Mouse (Mus musculus) heart, embryonic 11.5 days (tissue): ENCODE data around the gene Cdk4. TPM values are rescaled to one million over a fixed set of nuclear protein-coding genes. Genes with fewer than 3 reads are reported as not detected.

Source experiments
- ATAC-seq: fragments of 200-750 bp; cut with Nextera tagmentation; replicated peaks from 2 replicates; pipeline ENCODE4 v1.8.0; 2017; ENCODE audit warnings: moderate library complexity; ENCODE audit not compliant: insufficient number of reproducible peaks, low FRiP score, low TSS enrichment
- H3K27ac ChIP-seq: fragments of 300-500 bp; sonication (generic); 2 replicates; pipeline ENCODE4 v1.5.1; 2014; ENCODE audit warnings: mild to moderate bottlenecking, low read depth, low read length
- H3K27me3 ChIP-seq: fragments of 300-500 bp; sonication (generic); 2 replicates; pipeline ENCODE4 v1.6.1; 2014; ENCODE audit warnings: mild to moderate bottlenecking, low read length, mixed read lengths; ENCODE audit not compliant: control insufficient read depth, insufficient read depth
- H3K36me3 ChIP-seq: fragments of 300-500 bp; sonication (generic); 2 replicates; pipeline ENCODE4 v1.6.1; 2014; ENCODE audit warnings: mild to moderate bottlenecking, low read length, moderate library complexity, mixed read lengths; ENCODE audit not compliant: control insufficient read depth, insufficient read depth
- H3K4me1 ChIP-seq: fragments of 300-500 bp; sonication (generic); 2 replicates; pipeline ENCODE4 v1.6.1; 2014; ENCODE audit warnings: low read length; ENCODE audit not compliant: control insufficient read depth, insufficient read depth
- H3K4me2 ChIP-seq: fragments of 300-500 bp; sonication (generic); 2 replicates; pipeline ENCODE4 v1.6.1; 2014; ENCODE audit warnings: mild to moderate bottlenecking, moderate library complexity
- H3K4me3 ChIP-seq: fragments of 300-500 bp; sonication (generic); 2 replicates; pipeline ENCODE4 v1.5.1; 2014; ENCODE audit warnings: low read depth, low read length
- H3K9ac ChIP-seq: fragments of 300-500 bp; sonication (generic); 2 replicates; pipeline ENCODE4 v1.6.1; 2014; ENCODE audit warnings: mild to moderate bottlenecking, low read depth, low read length, moderate library complexity
- H3K9me3 ChIP-seq: fragments of 300-500 bp; sonication (generic); replicated peaks from 2 replicates; pipeline ENCODE4 v1.6.1; 2016; ENCODE audit warnings: low read length; ENCODE audit not compliant: control insufficient read depth
- WGBS: fragments of 180-500 bp; shearing (Covaris S2); extraction: QIAGEN DNeasy Blood & Tissue Kit; methylation state at CpG from one replicate; pipeline ENCODE4 v1.1.7; 2014; ENCODE audit not compliant: insufficient replicate concordance; 5-methylcytosine and 5-hydroxymethylcytosine counted together
- polyA plus RNA-seq: library from polyadenylated mRNA; unstranded; fragments of >200 nt; fragmentation: Nextera tagmentation; extraction: Ambion mirVana; gene quantifications from 2 replicates; pipeline ENCODE4 v1.2.1, GENCODE M21; 2014

Gene Cdk4
- polyA plus RNA-seq, 1 experiment from 2014 or later: 1,452 TPM

DNA sequence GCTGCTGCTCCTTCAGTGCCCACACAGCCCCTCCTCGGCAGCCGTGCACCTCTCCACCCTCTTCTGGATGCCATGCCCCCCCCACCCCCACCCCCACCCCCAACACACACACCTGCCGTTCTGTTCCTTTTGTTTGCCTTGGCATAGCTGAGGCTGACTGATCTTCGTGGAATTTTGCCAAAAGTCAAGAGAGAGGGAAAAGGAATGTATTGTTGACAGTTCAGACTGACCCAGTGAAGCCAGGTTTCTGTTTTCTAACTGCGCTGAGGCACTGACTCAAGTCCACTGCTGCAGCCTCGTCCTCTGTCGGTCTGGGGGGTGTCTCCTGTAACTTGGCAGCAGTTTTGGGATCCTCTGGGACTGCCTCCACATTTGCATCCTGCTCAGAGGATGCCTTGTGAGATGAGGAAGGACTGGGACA lies 31.1 kb downstream of the Cdk4 start:
- H3K9me3 ChIP-seq: no peaks in the 10 kb centered on the region
- H3K27me3 ChIP-seq: peaks cover 47% of the 10 kb centered on the region
- peaks cover 8% of the 10 kb centered on the region for H3K36me3 ChIP-seq
- no peak for ATAC-seq
- WGBS: 45% methylated on average over 7 of the region's 7 CpGs
- no peak overlapping the region for H3K27ac ChIP-seq
- no peak overlapping the region for H3K4me3 ChIP-seq
- peaks cover 11% of the 10 kb centered on the region; the same call in 1 of the 2 replicates for H3K4me1 ChIP-seq
- no peak overlapping the region for H3K9ac ChIP-seq
- H3K4me2 ChIP-seq: no peak overlapping the region

GRCm38 (mm10) chr10:127098514-127098913 lies 35.2 kb downstream of the Cdk4 start:
- Histone ChIP-seq H3K27ac (no peak overlapping the region), H3K4me2 (no peak overlapping the region), H3K27me3 (peaks cover 6% of the 10 kb centered on the region), H3K4me3 (no peak overlapping the region), H3K9ac (no peak overlapping the region), H3K36me3 (peaks cover 8% of the 10 kb centered on the region), H3K4me1 (peaks cover 5% of the 10 kb centered on the region; the same call in 1 of the 2 replicates), H3K9me3 (no peaks in the 10 kb centered on the region)
- WGBS: 71% methylated on average over 20 of the region's 20 CpGs
- no peak for ATAC-seq

DNA sequence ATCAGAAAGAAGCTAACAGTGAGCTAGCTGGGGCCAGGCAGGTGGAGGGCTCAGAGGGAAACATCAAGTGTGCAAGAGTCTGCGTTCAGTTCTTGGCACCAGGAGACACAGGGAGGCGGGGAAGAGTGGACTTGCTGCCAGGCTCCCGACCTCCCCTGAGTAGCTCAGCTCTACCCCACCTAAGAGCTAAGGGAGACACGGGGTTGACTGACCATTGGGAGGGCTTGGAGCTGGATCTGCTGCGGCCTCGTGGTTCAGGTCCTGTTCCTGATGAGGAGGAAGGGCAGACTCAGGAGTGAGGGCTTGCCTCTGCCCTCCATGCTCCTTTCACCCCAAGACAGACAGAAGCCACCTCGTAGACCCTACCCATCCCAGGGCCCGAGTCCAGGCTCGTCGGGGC lies 35.9 kb downstream of the Cdk4 start:
- Histone ChIP-seq H3K4me3 (no peak overlapping the region), H3K27me3 (0 out of 2 replicates have a peak, but pooled peaks cover 2% of the 10 kb centered on the region), H3K36me3 (peaks cover 8% of the 10 kb centered on the region), H3K27ac (no peak overlapping the region), H3K9ac (no peak overlapping the region), H3K4me2 (no peak overlapping the region), H3K4me1 (peaks cover 5% of the 10 kb centered on the region; the same call in 1 of the 2 replicates), H3K9me3 (no peaks in the 10 kb centered on the region)
- ATAC-seq: no peak
- 82% methylated on average over 10 of the region's 10 CpGs for WGBS

DNA sequence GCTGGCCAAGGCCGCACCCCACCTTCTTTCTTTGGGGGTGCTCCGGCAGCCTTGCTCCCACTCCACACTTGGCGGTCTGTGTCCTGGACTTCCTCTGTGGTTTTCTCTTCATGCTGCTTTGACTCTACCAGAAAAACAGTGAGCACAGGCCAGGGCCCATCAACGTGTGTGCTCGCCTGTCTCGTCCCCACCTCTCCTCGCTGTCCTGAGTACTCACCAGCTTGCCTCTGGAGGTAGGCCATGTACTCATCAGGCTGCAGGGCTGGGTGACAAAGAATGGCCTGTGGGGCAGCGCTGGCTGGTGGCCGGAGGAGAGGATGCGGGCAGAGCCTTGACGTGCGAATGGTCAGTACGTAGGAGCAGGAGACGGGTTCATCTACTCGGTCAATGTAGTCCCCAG lies 36.5 kb downstream of the Cdk4 start:
- Histone ChIP-seq H3K4me3 (no peak overlapping the region), H3K4me1 (peaks cover 1% of the 10 kb centered on the region; the same call in 1 of the 2 replicates), H3K9ac (no peak overlapping the region), H3K27ac (no peak overlapping the region), H3K9me3 (no peaks in the 10 kb centered on the region), H3K36me3 (peaks cover 8% of the 10 kb centered on the region), H3K4me2 (no peak overlapping the region), H3K27me3 (0 out of 2 replicates have a peak, but pooled peaks cover 2% of the 10 kb centered on the region)
- ATAC-seq: no peak
- 86% methylated on average over 15 of the region's 15 CpGs for WGBS

GRCm38 (mm10) chr10:127100414-127100813 lies 37.1 kb downstream of the Cdk4 start:
- Histone ChIP-seq H3K36me3 (peaks cover 8% of the 10 kb centered on the region), H3K9ac (no peak overlapping the region), H3K27ac (no peak overlapping the region), H3K4me3 (no peak overlapping the region), H3K4me1 (no peaks in the 10 kb centered on the region), H3K27me3 (0 out of 2 replicates have a peak, but pooled peaks cover 2% of the 10 kb centered on the region), H3K4me2 (no peak overlapping the region), H3K9me3 (no peaks in the 10 kb centered on the region)
- ATAC-seq: no peak
- WGBS: 76% methylated on average over 8 of the region's 8 CpGs

DNA sequence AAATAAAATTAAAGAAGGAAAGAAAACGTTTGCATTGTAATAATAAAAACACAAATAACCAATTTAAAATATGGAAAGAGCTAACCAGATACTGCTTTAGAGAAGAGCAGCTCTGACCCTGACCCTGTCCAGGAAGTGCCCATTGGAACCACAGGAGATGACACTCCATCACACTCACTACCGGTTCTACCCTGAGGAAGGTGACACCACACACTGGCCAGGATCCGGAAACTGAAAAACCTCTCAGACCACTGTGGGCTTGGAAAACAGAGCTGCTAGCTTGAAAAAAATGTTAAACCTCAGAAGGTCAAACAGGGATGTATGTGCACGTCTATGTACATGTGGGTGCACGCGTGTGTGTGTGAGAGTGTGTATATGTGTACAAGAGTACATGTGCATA lies 37.8 kb downstream of the Cdk4 start:
- no peaks in the 10 kb centered on the region for H3K4me1 ChIP-seq
- no peak overlapping the region for H3K4me3 ChIP-seq
- no peak for ATAC-seq
- 81% methylated on average over 6 of the region's 6 CpGs for WGBS
- H3K9ac ChIP-seq: no peak overlapping the region
- H3K36me3 ChIP-seq: peaks cover 5% of the 10 kb centered on the region
- H3K4me2 ChIP-seq: no peak overlapping the region
- no peak overlapping the region for H3K27ac ChIP-seq
- 0 out of 2 replicates have a peak, but pooled peaks cover under 1% of the 10 kb centered on the region for H3K27me3 ChIP-seq
- no peaks in the 10 kb centered on the region for H3K9me3 ChIP-seq

DNA sequence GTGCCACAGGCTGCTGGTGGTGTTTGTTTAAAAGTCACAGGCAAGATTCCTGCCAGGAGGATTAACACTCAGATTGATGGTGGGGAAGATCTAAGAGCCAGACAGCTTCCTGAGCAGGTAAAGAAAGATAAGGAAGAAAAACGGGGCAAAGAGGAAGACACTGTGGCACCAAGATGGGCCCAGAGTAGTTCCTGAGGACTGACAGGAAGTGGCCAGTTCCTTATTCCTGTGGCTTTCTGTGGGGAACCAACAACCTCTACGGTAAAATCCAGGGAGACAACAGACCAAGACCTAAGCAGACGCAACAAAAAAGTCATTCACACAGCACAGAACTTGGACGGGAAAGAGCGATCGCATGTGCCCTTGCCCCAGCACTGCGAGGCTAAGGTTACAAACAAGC lies 40.3 kb downstream of the Cdk4 start:
- H3K9ac ChIP-seq: no peak overlapping the region
- 62% methylated on average over 7 of the region's 7 CpGs for WGBS
- H3K4me2 ChIP-seq: no peak overlapping the region
- no peak overlapping the region for H3K27ac ChIP-seq
- H3K9me3 ChIP-seq: no peaks in the 10 kb centered on the region
- ATAC-seq: no peak
- H3K27me3 ChIP-seq: no peaks in the 10 kb centered on the region
- no peaks in the 10 kb centered on the region for H3K4me1 ChIP-seq
- H3K4me3 ChIP-seq: no peak overlapping the region
- H3K36me3 ChIP-seq: 0 out of 2 replicates have a peak, but pooled peaks cover 2% of the 10 kb centered on the region

DNA sequence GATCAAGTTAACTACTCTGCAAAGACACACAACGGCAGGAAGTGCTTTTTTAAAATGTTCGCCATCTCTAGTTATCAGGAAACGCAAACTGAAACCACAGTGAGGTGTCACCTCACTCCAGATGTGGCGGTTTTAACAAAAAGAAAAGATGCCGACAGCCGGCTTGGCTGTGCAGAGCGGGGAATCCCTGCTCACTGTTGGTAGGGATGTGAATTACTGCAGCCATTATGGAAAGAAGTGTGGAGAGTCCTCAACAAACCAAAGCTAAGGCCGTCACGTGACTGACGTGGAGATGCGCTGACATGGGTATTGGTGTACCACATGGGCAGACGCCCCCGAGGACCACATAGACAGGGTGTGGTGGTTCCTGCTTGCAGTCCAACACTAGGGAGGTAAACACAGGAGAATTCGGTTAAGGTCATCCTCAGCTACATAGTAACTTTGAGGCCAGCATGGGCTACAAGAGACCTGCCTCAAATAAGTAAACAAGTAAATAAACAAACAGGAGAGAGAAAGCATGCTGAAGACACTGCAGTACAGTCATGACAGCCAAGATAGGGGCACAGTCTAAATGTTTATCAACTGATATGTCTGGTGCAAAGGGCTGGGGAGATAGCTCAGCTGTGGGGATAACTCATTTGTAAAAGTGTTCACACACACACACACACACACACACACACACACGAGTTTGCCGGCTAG lies 44.4 kb downstream of the Cdk4 start:
- WGBS: 83% methylated on average over 16 of the region's 16 CpGs
- no peak overlapping the region for H3K27ac ChIP-seq
- ATAC-seq: no peak
- H3K36me3 ChIP-seq: peaks cover 2% of the 10 kb centered on the region; the same call in 1 of the 2 replicates
- no peak overlapping the region for H3K4me2 ChIP-seq
- H3K4me3 ChIP-seq: no peak overlapping the region
- H3K27me3 ChIP-seq: no peaks in the 10 kb centered on the region
- H3K9ac ChIP-seq: no peak overlapping the region
- no peaks in the 10 kb centered on the region for H3K9me3 ChIP-seq
- H3K4me1 ChIP-seq: no peaks in the 10 kb centered on the region

GRCm38 (mm10) chr10:127108262-127108583 lies 44.9 kb downstream of the Cdk4 start:
- Histone ChIP-seq H3K36me3 (peaks cover 2% of the 10 kb centered on the region; the same call in 1 of the 2 replicates), H3K27ac (no peak overlapping the region), H3K9me3 (no peaks in the 10 kb centered on the region), H3K9ac (no peak overlapping the region), H3K4me2 (no peak overlapping the region), H3K4me1 (no peaks in the 10 kb centered on the region), H3K27me3 (no peaks in the 10 kb centered on the region), H3K4me3 (no peak overlapping the region)
- WGBS: 64% methylated on average over 3 of the region's 3 CpGs
- no peak for ATAC-seq
